Mouse (Mus musculus): ENCODE results near the gene Rps15. TPM values are rescaled to one million over a fixed set of nuclear protein-coding genes. Genes with fewer than 3 reads are reported as not detected.

Gene Rps15
- polyA plus RNA-seq, 1 experiment: 2,641 TPM

DNA sequence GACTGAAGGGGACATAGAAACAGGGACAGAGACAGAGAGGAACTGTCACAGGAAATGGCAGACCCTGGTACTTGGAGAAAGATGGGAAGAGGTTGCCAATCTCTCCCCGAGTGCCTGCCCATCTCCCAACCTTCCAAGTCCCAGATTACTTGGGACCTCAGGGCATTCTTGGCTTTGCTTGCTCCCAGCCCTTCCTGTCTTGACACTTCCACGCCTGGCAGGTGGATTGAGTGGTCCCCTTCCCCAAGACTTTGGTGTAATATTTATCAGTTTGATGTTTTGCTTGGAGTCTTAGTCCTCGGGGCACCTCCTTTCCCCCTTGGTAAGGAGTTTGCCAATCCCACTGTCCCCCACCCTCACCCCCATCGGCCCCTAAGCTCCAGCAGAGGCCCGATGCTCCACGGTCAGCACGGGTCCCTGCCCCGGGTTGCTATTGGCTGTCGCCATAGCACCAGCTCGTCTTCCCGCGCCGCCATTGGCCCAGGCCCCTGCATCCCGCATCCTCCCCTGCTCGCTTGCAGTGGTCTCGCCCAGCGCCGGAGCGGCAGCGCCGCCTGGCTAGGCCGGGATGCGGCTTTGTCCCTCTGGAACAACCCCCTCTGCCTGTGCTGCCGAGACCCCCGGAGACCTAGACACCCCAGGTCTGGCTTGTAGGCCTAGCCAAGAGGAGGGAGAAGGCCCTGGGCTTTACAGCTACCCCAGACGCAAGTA, 6.5 kb downstream of the Rps15 start:
- peaks cover 3% of the 10 kb centered on the region for H3K4me1 ChIP-seq (ENCODE audit: control insufficient read depth, insufficient read depth, low read length)
- no peaks in the 10 kb centered on the region for H3K27me3 ChIP-seq (ENCODE audit: control insufficient read depth, insufficient read depth, low read length, poor library complexity, severe bottlenecking)
- peaks cover 13% of the 10 kb centered on the region for H3K36me3 ChIP-seq (ENCODE audit: control insufficient read depth, insufficient read depth, low read length, poor library complexity, severe bottlenecking)
- TF ChIP-seq POLR2A (IDR thresholded peaks at IDR 0.05; ENCODE audit: insufficient read depth, low read length): no peak
- no peak for TF ChIP-seq CTCF (IDR thresholded peaks at IDR 0.05; ENCODE audit: low read depth, low read length)
- no peak for TF ChIP-seq EP300 (IDR thresholded peaks at IDR 0.05; ENCODE audit: insufficient read depth, low read depth, low read length)
- H3K9ac ChIP-seq (ENCODE audit: low read depth, poor library complexity, severe bottlenecking): no peak overlapping the region
- no peak overlapping the region for H3K27ac ChIP-seq (ENCODE audit: insufficient read depth, low read length)
- H3K4me3 ChIP-seq (ENCODE audit: low read depth, low read length): peak overlapping the region; percentile 49
- no peaks in the 10 kb centered on the region for H3K9me3 ChIP-seq (replicated peaks; ENCODE audit: control insufficient read depth, insufficient read depth, low read length, poor library complexity, severe bottlenecking)

- Histone ChIP-seq H3K4me3 (ENCODE audit: low read depth, low read length) (peak overlapping the region; percentile 49), H3K9ac (ENCODE audit: low read depth, poor library complexity, severe bottlenecking) (no peak overlapping the region), H3K36me3 (ENCODE audit: control insufficient read depth, insufficient read depth, low read length, poor library complexity, severe bottlenecking) (peaks cover 8% of the 10 kb centered on the region), H3K4me1 (ENCODE audit: control insufficient read depth, insufficient read depth, low read length) (peaks cover 3% of the 10 kb centered on the region), H3K27me3 (ENCODE audit: control insufficient read depth, insufficient read depth, low read length, poor library complexity, severe bottlenecking) (no peaks in the 10 kb centered on the region), H3K9me3 (replicated peaks; ENCODE audit: control insufficient read depth, insufficient read depth, low read length, poor library complexity, severe bottlenecking) (no peaks in the 10 kb centered on the region), H3K27ac (ENCODE audit: insufficient read depth, low read length) (no peak overlapping the region)
- no peak for TF ChIP-seq POLR2A (IDR thresholded peaks at IDR 0.05; ENCODE audit: insufficient read depth, low read length)
- no peak for TF ChIP-seq CTCF (IDR thresholded peaks at IDR 0.05; ENCODE audit: low read depth, low read length)
- TF ChIP-seq EP300 (IDR thresholded peaks at IDR 0.05; ENCODE audit: insufficient read depth, low read depth, low read length): no peak
These were observed 7.0 kb downstream of the Rps15 start for GRCm38 (mm10) chr10:80299301-80299700.

DNA sequence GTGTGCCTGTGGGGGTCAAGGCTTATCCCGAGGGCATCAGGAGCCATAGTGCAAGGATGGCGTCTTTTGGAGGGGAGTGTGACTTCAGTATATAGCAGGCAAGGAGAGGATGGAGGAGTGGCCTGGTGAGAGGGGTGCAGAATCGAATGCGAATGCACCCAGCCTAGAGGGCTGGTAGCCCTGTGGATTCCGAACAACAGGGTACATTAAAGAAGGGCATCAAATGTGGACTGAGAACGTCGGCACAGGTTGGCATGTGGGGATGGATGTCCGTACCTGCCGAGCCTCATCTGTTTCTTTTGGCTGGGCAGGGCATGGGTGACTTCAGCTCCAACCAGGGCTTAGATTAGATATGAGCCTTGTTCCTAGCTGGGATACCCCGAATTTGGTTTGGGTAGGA, 7.6 kb downstream of the Rps15 start:
- H3K9ac ChIP-seq (ENCODE audit: low read depth, poor library complexity, severe bottlenecking): no peak overlapping the region
- H3K27me3 ChIP-seq (ENCODE audit: control insufficient read depth, insufficient read depth, low read length, poor library complexity, severe bottlenecking): no peaks in the 10 kb centered on the region
- no peaks in the 10 kb centered on the region for H3K9me3 ChIP-seq (replicated peaks; ENCODE audit: control insufficient read depth, insufficient read depth, low read length, poor library complexity, severe bottlenecking)
- TF ChIP-seq EP300 (IDR thresholded peaks at IDR 0.05; ENCODE audit: insufficient read depth, low read depth, low read length): no peak
- TF ChIP-seq CTCF (IDR thresholded peaks at IDR 0.05; ENCODE audit: low read depth, low read length): no peak
- TF ChIP-seq POLR2A (IDR thresholded peaks at IDR 0.05; ENCODE audit: insufficient read depth, low read length): no peak
- no peak overlapping the region for H3K4me3 ChIP-seq (ENCODE audit: low read depth, low read length)
- peaks cover 2% of the 10 kb centered on the region for H3K36me3 ChIP-seq (ENCODE audit: control insufficient read depth, insufficient read depth, low read length, poor library complexity, severe bottlenecking)
- H3K4me1 ChIP-seq (ENCODE audit: control insufficient read depth, insufficient read depth, low read length): peaks cover 3% of the 10 kb centered on the region
- no peak overlapping the region for H3K27ac ChIP-seq (ENCODE audit: insufficient read depth, low read length)

DNA sequence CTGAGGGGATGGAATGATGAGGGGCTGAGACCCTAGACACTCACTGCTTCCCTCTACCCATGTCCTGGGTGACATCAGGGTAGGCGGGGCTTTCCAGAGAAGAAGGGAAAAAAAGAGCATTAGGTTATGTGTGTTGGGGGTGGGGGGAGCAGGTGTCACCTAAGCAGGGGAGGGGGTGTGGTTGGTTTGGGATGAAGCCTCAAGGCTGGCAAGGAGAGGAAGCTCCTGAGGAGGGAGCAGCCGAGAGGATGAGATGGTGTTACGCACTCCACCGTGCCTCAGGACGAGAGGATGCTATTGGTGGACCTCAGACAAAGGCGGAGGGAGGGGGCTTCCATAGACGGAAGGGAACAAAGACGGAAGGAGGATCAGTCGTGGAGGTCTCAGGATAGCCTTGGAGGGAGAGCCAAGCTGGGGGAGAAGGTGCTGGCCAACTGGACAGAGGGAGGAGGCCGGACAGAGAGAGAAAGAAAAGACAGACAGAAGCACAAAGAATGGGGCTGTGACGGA, 8.5 kb downstream of the Rps15 start:
- Histone ChIP-seq H3K4me3 (ENCODE audit: low read depth, low read length) (no peak overlapping the region), H3K36me3 (ENCODE audit: control insufficient read depth, insufficient read depth, low read length, poor library complexity, severe bottlenecking) (no peaks in the 10 kb centered on the region), H3K9ac (ENCODE audit: low read depth, poor library complexity, severe bottlenecking) (no peak overlapping the region), H3K4me1 (ENCODE audit: control insufficient read depth, insufficient read depth, low read length) (peaks cover 2% of the 10 kb centered on the region), H3K27me3 (ENCODE audit: control insufficient read depth, insufficient read depth, low read length, poor library complexity, severe bottlenecking) (no peaks in the 10 kb centered on the region), H3K9me3 (replicated peaks; ENCODE audit: control insufficient read depth, insufficient read depth, low read length, poor library complexity, severe bottlenecking) (no peaks in the 10 kb centered on the region), H3K27ac (ENCODE audit: insufficient read depth, low read length) (no peak overlapping the region)
- TF ChIP-seq CTCF (IDR thresholded peaks at IDR 0.05; ENCODE audit: low read depth, low read length): no peak
- no peak for TF ChIP-seq POLR2A (IDR thresholded peaks at IDR 0.05; ENCODE audit: insufficient read depth, low read length)
- TF ChIP-seq EP300 (IDR thresholded peaks at IDR 0.05; ENCODE audit: insufficient read depth, low read depth, low read length): no peak

DNA sequence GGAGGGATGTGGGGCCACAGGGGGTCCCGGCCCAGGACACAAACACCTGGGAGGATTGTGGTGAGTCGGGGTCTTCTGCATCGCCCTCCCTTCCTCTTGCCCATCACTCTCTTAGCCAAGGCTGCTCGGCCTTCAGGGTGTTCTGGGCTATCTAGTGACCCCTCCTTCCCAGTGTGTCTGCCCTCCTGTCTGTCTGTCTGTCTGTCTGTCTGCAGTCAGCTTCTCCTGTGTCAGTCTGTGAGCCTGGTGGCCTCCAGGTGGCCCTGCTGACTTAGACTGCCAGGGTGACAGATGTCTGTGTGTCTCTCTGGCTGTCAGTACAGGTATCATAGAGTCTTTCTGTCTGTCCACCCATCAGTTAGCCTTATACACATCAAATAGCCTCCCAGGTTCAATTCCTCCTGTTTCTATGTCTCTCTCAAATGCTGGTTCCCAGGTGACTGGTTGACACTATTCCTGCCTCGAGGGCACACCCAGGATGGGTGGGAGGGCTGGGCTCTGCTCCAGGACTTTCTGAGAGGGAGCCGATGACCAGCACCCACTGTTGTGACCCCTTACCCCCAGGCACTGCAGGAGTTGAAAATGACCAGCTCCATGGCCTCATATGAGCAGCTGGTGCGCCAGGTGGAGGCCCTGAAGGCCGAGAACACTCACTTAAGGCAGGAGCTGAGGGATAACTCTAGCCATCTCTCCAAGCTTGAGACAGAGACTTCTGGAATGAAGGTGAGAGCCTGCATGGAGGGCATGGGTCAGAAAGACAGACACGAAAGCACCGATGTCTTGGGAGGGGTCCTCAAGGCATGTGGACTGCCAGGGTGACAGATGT, 9.2 kb downstream of the Rps15 start:
- Histone ChIP-seq H3K4me1 (ENCODE audit: control insufficient read depth, insufficient read depth, low read length) (peaks cover 2% of the 10 kb centered on the region), H3K27ac (ENCODE audit: insufficient read depth, low read length) (no peak overlapping the region), H3K36me3 (ENCODE audit: control insufficient read depth, insufficient read depth, low read length, poor library complexity, severe bottlenecking) (no peaks in the 10 kb centered on the region), H3K27me3 (ENCODE audit: control insufficient read depth, insufficient read depth, low read length, poor library complexity, severe bottlenecking) (no peaks in the 10 kb centered on the region), H3K4me3 (ENCODE audit: low read depth, low read length) (no peak overlapping the region), H3K9me3 (replicated peaks; ENCODE audit: control insufficient read depth, insufficient read depth, low read length, poor library complexity, severe bottlenecking) (no peaks in the 10 kb centered on the region), H3K9ac (ENCODE audit: low read depth, poor library complexity, severe bottlenecking) (no peak overlapping the region)
- TF ChIP-seq EP300 (IDR thresholded peaks at IDR 0.05; ENCODE audit: insufficient read depth, low read depth, low read length) (no peak), POLR2A (IDR thresholded peaks at IDR 0.05; ENCODE audit: insufficient read depth, low read length) (no peak), CTCF (IDR thresholded peaks at IDR 0.05; ENCODE audit: low read depth, low read length) (no peak)

DNA sequence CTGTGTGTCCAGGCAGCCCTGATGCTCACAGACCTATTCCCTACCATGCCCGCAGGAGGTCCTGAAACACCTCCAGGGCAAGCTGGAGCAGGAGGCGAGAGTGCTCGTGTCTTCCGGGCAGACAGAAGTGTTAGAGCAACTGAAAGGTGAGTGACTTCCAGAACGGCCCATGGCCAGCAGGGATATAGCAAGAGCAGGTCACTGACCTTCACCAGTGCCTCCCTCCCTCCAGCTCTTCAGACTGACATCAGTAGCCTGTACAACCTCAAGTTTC, 9.8 kb downstream of the Rps15 start:
- H3K9ac ChIP-seq (ENCODE audit: low read depth, poor library complexity, severe bottlenecking): no peak overlapping the region
- no peaks in the 10 kb centered on the region for H3K36me3 ChIP-seq (ENCODE audit: control insufficient read depth, insufficient read depth, low read length, poor library complexity, severe bottlenecking)
- no peak overlapping the region for H3K27ac ChIP-seq (ENCODE audit: insufficient read depth, low read length)
- H3K4me3 ChIP-seq (ENCODE audit: low read depth, low read length): no peak overlapping the region
- no peaks in the 10 kb centered on the region for H3K9me3 ChIP-seq (replicated peaks; ENCODE audit: control insufficient read depth, insufficient read depth, low read length, poor library complexity, severe bottlenecking)
- no peaks in the 10 kb centered on the region for H3K27me3 ChIP-seq (ENCODE audit: control insufficient read depth, insufficient read depth, low read length, poor library complexity, severe bottlenecking)
- peaks cover 2% of the 10 kb centered on the region for H3K4me1 ChIP-seq (ENCODE audit: control insufficient read depth, insufficient read depth, low read length)
- TF ChIP-seq CTCF (IDR thresholded peaks at IDR 0.05; ENCODE audit: low read depth, low read length) (no peak), EP300 (IDR thresholded peaks at IDR 0.05; ENCODE audit: insufficient read depth, low read depth, low read length) (no peak)
